Mouse (Mus musculus): ENCODE data around the gene Lrrc18. TPM values are rescaled to one million over a fixed set of nuclear protein-coding genes. Genes with fewer than 3 reads are reported as not detected.

Gene Lrrc18
- polyA plus RNA-seq, 1 experiment from 2014 or later, result 0.13 TPM

DNA sequence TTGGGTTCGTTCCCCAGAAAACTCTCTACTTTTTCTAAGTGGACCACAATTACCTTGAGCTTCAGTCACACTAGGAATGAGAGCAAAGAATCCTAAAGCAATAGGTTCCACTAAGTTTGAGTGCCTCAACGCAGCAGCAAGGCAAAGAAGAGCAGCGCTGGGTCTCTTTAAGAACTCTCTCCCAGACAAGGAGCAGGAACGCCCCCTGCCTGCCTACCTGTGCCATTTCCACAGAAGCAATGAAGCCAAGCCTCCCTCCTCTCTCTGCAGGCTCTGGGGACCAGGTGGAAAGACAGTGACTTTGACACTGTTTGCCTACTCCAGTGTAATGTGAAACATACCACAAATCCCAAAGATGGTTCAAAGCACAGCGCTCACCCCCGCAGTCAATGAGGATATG, 42.2 kb downstream of the Lrrc18 start:
- 41% methylated on average over 6 of the region's 6 CpGs for WGBS
- no peaks in the 10 kb centered on the region for H3K9me3 ChIP-seq (ENCODE audit: control insufficient read depth, low read length)

GRCm38 (mm10) chr14:33035386-33035785, 44.2 kb downstream of the Lrrc18 start:
- H3K27me3 ChIP-seq (replicated peaks; ENCODE audit: control insufficient read depth, insufficient read depth, low read length), result no peaks in the 10 kb centered on the region
- no peaks in the 10 kb centered on the region for H3K4me1 ChIP-seq (replicated peaks; ENCODE audit: control insufficient read depth, insufficient read depth, low read length)
- no peaks in the 10 kb centered on the region for H3K36me3 ChIP-seq (ENCODE audit: control insufficient read depth, insufficient read depth)
- no peak for ATAC-seq
- no peak overlapping the region for H3K4me3 ChIP-seq (replicated peaks; ENCODE audit: low read length)
- H3K9me3 ChIP-seq (ENCODE audit: control insufficient read depth, low read length), result no peaks in the 10 kb centered on the region
- H3K27ac ChIP-seq (ENCODE audit: low read length), result no peak overlapping the region
- H3K4me2 ChIP-seq (ENCODE audit: low read length), result no peak overlapping the region
- 57% methylated on average over 5 of the region's 5 CpGs for WGBS
- H3K9ac ChIP-seq (replicated peaks; ENCODE audit: low read depth, low read length), result no peak overlapping the region

More for the DNA sequence above, 42.2 kb downstream of the Lrrc18 start:
- no peak overlapping the region for H3K4me3 ChIP-seq (replicated peaks; ENCODE audit: low read length)
- no peak overlapping the region for H3K27ac ChIP-seq (ENCODE audit: low read length)
- peak; percentile 38; the same call in 1 of the 2 replicates for ATAC-seq
- no peak overlapping the region for H3K9ac ChIP-seq (replicated peaks; ENCODE audit: low read depth, low read length)
- H3K36me3 ChIP-seq (ENCODE audit: control insufficient read depth, insufficient read depth), result no peaks in the 10 kb centered on the region
- no peaks in the 10 kb centered on the region for H3K27me3 ChIP-seq (replicated peaks; ENCODE audit: control insufficient read depth, insufficient read depth, low read length)
- no peak overlapping the region for H3K4me2 ChIP-seq (ENCODE audit: low read length)
- no peaks in the 10 kb centered on the region for H3K4me1 ChIP-seq (replicated peaks; ENCODE audit: control insufficient read depth, insufficient read depth, low read length)

DNA sequence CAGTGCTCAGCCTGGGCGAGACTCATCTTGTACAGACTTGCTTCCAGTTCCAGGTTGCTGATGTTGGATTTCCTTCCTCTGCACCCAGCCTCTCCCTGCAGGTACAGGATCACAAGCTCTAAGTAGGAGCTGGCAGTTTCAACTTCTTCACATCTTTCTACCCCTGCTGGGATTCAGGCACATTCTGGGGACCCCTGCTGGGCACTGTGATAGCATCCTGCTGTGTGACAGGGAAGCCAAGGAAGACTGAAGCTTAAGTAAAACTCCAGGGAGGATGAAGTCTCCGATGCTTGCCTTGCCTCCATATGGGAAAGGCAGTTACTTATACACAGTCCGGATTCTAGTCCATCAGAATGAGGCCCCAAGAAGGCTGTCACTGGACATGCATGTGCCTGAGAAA, 45.6 kb downstream of the Lrrc18 start:
- 37% methylated on average over 3 of the region's 3 CpGs for WGBS
- Histone ChIP-seq H3K4me1 (replicated peaks; ENCODE audit: control insufficient read depth, insufficient read depth, low read length) (no peaks in the 10 kb centered on the region), H3K9me3 (ENCODE audit: control insufficient read depth, low read length) (no peaks in the 10 kb centered on the region), H3K36me3 (ENCODE audit: control insufficient read depth, insufficient read depth) (no peaks in the 10 kb centered on the region), H3K9ac (replicated peaks; ENCODE audit: low read depth, low read length) (no peak overlapping the region), H3K4me3 (replicated peaks; ENCODE audit: low read length) (no peak overlapping the region), H3K27ac (ENCODE audit: low read length) (no peak overlapping the region), H3K27me3 (replicated peaks; ENCODE audit: control insufficient read depth, insufficient read depth, low read length) (no peaks in the 10 kb centered on the region), H3K4me2 (ENCODE audit: low read length) (no peak overlapping the region)
- no peak for ATAC-seq

- H3K36me3 ChIP-seq (ENCODE audit: control insufficient read depth, insufficient read depth), result no peaks in the 10 kb centered on the region
- 88% methylated on average over 3 of the region's 3 CpGs for WGBS
- no peak overlapping the region for H3K4me3 ChIP-seq (replicated peaks; ENCODE audit: low read length)
- H3K9me3 ChIP-seq (ENCODE audit: control insufficient read depth, low read length), result no peaks in the 10 kb centered on the region
- no peak overlapping the region for H3K27ac ChIP-seq (ENCODE audit: low read length)
- H3K4me1 ChIP-seq (replicated peaks; ENCODE audit: control insufficient read depth, insufficient read depth, low read length), result no peaks in the 10 kb centered on the region
- no peak for ATAC-seq
- no peak overlapping the region for H3K4me2 ChIP-seq (ENCODE audit: low read length)
- no peaks in the 10 kb centered on the region for H3K27me3 ChIP-seq (replicated peaks; ENCODE audit: control insufficient read depth, insufficient read depth, low read length)
- H3K9ac ChIP-seq (replicated peaks; ENCODE audit: low read depth, low read length), result no peak overlapping the region
Observed at GRCm38 (mm10) chr14:33045217-33045616, 54.0 kb downstream of the Lrrc18 start.

- Histone ChIP-seq H3K27ac (ENCODE audit: low read length) (no peak overlapping the region), H3K4me3 (replicated peaks; ENCODE audit: low read length) (no peak overlapping the region), H3K4me2 (ENCODE audit: low read length) (no peak overlapping the region), H3K4me1 (replicated peaks; ENCODE audit: control insufficient read depth, insufficient read depth, low read length) (0 out of 2 replicates have a peak, but pooled peaks cover 4% of the 10 kb centered on the region), H3K36me3 (ENCODE audit: control insufficient read depth, insufficient read depth) (no peaks in the 10 kb centered on the region), H3K27me3 (replicated peaks; ENCODE audit: control insufficient read depth, insufficient read depth, low read length) (no peaks in the 10 kb centered on the region), H3K9me3 (ENCODE audit: control insufficient read depth, low read length) (no peaks in the 10 kb centered on the region), H3K9ac (replicated peaks; ENCODE audit: low read depth, low read length) (no peak overlapping the region)
- WGBS, result 25% methylated on average over 8 of the region's 8 CpGs
- no peak for ATAC-seq
Observed at GRCm38 (mm10) chr14:33053441-33053840, 62.3 kb downstream of the Lrrc18 start.

DNA sequence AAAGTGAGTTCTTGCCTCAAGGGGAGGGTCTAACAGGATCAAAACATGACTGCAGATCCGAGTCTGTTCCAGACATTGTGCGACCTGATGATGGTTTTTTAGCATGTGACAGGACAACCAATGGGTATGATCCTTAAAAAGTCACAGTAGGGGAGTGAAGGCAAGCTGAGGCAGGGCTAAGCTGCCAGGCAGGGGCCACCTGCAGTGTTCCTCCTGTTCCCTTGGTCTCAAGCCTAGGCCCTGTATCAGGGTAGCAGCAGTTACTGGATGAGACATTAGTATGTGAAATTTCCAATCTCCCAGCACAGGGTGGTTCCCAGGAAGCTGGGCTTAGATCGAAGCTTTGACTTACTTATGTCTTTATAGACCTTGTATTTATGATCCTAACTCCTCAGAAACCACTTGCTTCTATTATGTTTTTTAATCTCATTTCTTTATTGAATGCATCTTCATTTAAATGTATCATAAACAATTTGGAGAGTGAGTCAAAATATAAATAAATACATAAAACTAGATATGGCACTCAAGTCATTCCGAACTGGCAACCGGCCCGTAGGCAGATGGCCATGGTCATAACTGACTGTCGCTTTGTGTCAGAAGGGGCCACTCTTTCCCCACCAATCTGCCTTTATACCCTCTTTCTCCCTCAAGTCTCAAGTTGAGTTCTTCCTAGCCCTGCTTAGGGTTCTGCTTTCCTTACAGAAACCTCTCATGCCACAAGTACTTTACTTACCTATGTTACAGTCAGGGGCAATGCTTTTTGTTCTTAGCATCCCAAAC, 67.9 kb downstream of the Lrrc18 start:
- Histone ChIP-seq H3K36me3 (ENCODE audit: control insufficient read depth, insufficient read depth) (no peaks in the 10 kb centered on the region), H3K9me3 (ENCODE audit: control insufficient read depth, low read length) (no peaks in the 10 kb centered on the region), H3K4me3 (replicated peaks; ENCODE audit: low read length) (no peak overlapping the region), H3K27me3 (replicated peaks; ENCODE audit: control insufficient read depth, insufficient read depth, low read length) (no peaks in the 10 kb centered on the region), H3K9ac (replicated peaks; ENCODE audit: low read depth, low read length) (no peak overlapping the region), H3K4me1 (replicated peaks; ENCODE audit: control insufficient read depth, insufficient read depth, low read length) (0 out of 2 replicates have a peak, but pooled peaks cover 1% of the 10 kb centered on the region), H3K4me2 (ENCODE audit: low read length) (no peak overlapping the region), H3K27ac (ENCODE audit: low read length) (no peak overlapping the region)
- no peak for ATAC-seq
- WGBS, result 92% methylated on average over 7 of the region's 7 CpGs

DNA sequence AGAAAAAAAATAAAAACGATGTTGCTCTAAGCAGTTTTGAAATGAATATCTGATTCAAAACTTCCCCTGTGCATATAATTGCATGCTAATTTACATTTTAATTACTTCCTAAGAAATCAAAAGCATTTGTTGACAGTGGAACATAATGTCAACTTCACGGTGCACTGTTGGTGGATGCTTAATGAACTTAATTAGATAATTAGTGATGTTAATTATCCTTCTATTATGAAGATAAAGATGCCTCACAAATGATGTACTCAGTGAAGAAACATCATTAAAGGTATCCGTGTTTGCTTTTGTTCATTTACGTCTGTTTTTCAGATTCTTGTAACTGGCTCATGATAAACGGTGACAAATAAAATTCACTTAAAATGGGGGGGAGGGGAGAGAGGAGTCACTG, 71.8 kb downstream of the Lrrc18 start:
- H3K27me3 ChIP-seq (replicated peaks; ENCODE audit: control insufficient read depth, insufficient read depth, low read length), result no peaks in the 10 kb centered on the region; the same call in 1 of the 2 replicates
- no peak overlapping the region for H3K9ac ChIP-seq (replicated peaks; ENCODE audit: low read depth, low read length)
- no peaks in the 10 kb centered on the region for H3K36me3 ChIP-seq (ENCODE audit: control insufficient read depth, insufficient read depth)
- no peak overlapping the region for H3K4me2 ChIP-seq (ENCODE audit: low read length)
- H3K9me3 ChIP-seq (ENCODE audit: control insufficient read depth, low read length), result 0 out of 2 replicates have a peak, but pooled peaks cover 3% of the 10 kb centered on the region
- 19% methylated on average over 5 of the region's 5 CpGs for WGBS
- peak; percentile 28; the same call in 1 of the 2 replicates for ATAC-seq
- H3K4me3 ChIP-seq (replicated peaks; ENCODE audit: low read length), result no peak overlapping the region
- no peak overlapping the region for H3K27ac ChIP-seq (ENCODE audit: low read length)
- H3K4me1 ChIP-seq (replicated peaks; ENCODE audit: control insufficient read depth, insufficient read depth, low read length), result no peaks in the 10 kb centered on the region

Other genes starting within 250 kb of the Lrrc18 start
- gene Tmem273, start 205.4 kb upstream of the Lrrc18 start, polyA plus RNA-seq (2015; fragmentation: Nextera tagmentation; extraction: Ambion mirVana), result 0.19 and 0.78 TPM in 2 replicates
- gene Fam170b, start 157.4 kb upstream of the Lrrc18 start, polyA plus RNA-seq (2015; fragmentation: Nextera tagmentation; extraction: Ambion mirVana), result not detected in 2 replicates
- gene Vstm4, start 134.6 kb upstream of the Lrrc18 start, polyA plus RNA-seq (2015; fragmentation: Nextera tagmentation; extraction: Ambion mirVana), result 6.4 and 8.8 TPM in 2 replicates
- gene Wdfy4, start 194.1 kb downstream of the Lrrc18 start, polyA plus RNA-seq (2015; fragmentation: Nextera tagmentation; extraction: Ambion mirVana), result 0.06 and 0.40 TPM in 2 replicates
- gene Arhgap22, start 222.6 kb downstream of the Lrrc18 start, polyA plus RNA-seq (2015; fragmentation: Nextera tagmentation; extraction: Ambion mirVana), result 0.47 and 1.1 TPM in 2 replicates